Comparison of ENCODE assay signal across 8 mouse cellular contexts in genomic region chr15:89373027-89373761, GRCm38 (mm10). TPM values are rescaled to one million over a fixed set of nuclear protein-coding genes. Genes with fewer than 3 reads are reported as not detected.
DNase-seq lines count a peak whose midpoint lies in the region; ATAC-seq and TF ChIP-seq lines count a peak whose summit lies in the region.

No protein-coding gene starts in this region.

- H3K36me3 ChIP-seq in ES-E14 (ENCODE audit: control insufficient read depth, insufficient read depth, low read length, poor library complexity, severe bottlenecking), result peaks cover 45% of the 10 kb centered on the region
- H3K36me3 ChIP-seq in forebrain, embryonic 15.5 days, result peaks cover 44% of the 10 kb centered on the region
- H3K36me3 ChIP-seq in liver, postnatal 0 days (replicated peaks; ENCODE audit: insufficient read depth, low read length), result peaks cover 41% of the 10 kb centered on the region
- peaks cover 46% of the 10 kb centered on the region for H3K36me3 ChIP-seq in neural tube, embryonic 13.5 days
- H3K36me3 ChIP-seq in testis, adult 2 months (ENCODE audit: control insufficient read depth, insufficient read depth, low read length), result no peaks in the 10 kb centered on the region

- peak overlapping the region; percentile 86 for H3K9ac ChIP-seq in ES-E14 (ENCODE audit: insufficient read depth, low read depth, low read length, poor library complexity, severe bottlenecking)
- H3K9ac ChIP-seq in forebrain, embryonic 15.5 days (replicated peaks), result peak overlapping the region; percentile 76
- H3K9ac ChIP-seq in liver, postnatal 0 days (replicated peaks), result peak overlapping the region; percentile 76
- peak overlapping the region; percentile 80 for H3K9ac ChIP-seq in neural tube, embryonic 13.5 days

- TF ChIP-seq CTCF in liver, postnatal 0 days (IDR thresholded peaks at IDR 0.05; ENCODE audit: low read depth), result peak; percentile 87
- TF ChIP-seq CTCF in testis, adult 2 months (IDR thresholded peaks at IDR 0.05; ENCODE audit: control insufficient read depth, insufficient read depth, insufficient replicate concordance, low read depth, low read length), result peak; percentile 66; the same call in 1 of the 2 replicates

- TF ChIP-seq POLR2A in testis, adult 2 months (IDR thresholded peaks at IDR 0.05; ENCODE audit: control insufficient read depth, low read depth, low read length), result no peak

- peaks cover 25% of the 10 kb centered on the region for H3K27me3 ChIP-seq in forebrain, embryonic 15.5 days
- peaks cover 16% of the 10 kb centered on the region for H3K27me3 ChIP-seq in liver, postnatal 0 days (ENCODE audit: insufficient read depth, low read length)
- peaks cover 32% of the 10 kb centered on the region for H3K27me3 ChIP-seq in neural tube, embryonic 13.5 days
- H3K27me3 ChIP-seq in testis, adult 2 months (ENCODE audit: control insufficient read depth, insufficient read depth, low read length), result no peaks in the 10 kb centered on the region

- peak; percentile 78 for DNase-seq in ES-E14 (ENCODE audit: low read depth, low spot score)
- peak; percentile 80 for DNase-seq in cerebellum, adult 11 months
- peak; percentile 86 to 87 for DNase-seq in heart, postnatal 14 days
- DNase-seq in layer of hippocampus, adult 11-12 months (ENCODE audit: low spot score), result peak; percentile 89
- peak; percentile 91 for DNase-seq in liver, postnatal 0 days

- intact Hi-C loops in heart, postnatal 14 days (cut with DNase I), result loop anchor here (2.0 to 5.0 kb wide), 3 partner anchors 16 to 214 kb away; partner anchors contain the start of gene Sbf1

- in situ Hi-C loops in ES-E14 (cut with MboI; ENCODE audit: low sequenced_read_pairs in 2 of 2, unreplicated experiment in 2 of 2), result no loop called here

- no peak for TF ChIP-seq EP300 in liver, postnatal 0 days (IDR thresholded peaks at IDR 0.05; ENCODE audit: low read depth)

- peak; percentile 88 for ATAC-seq in forebrain, embryonic 15.5 days (replicated peaks)
- ATAC-seq in liver, postnatal 0 days, result peak; percentile 80
- ATAC-seq in neural tube, embryonic 13.5 days (ENCODE audit: low read depth), result peak; percentile 87

- peak overlapping the region; percentile 83 for H3K27ac ChIP-seq in ES-E14 (ENCODE audit: insufficient read depth, low read depth, low read length, poor library complexity, severe bottlenecking)
- peak overlapping the region; percentile 93 for H3K27ac ChIP-seq in forebrain, embryonic 15.5 days (replicated peaks)
- peak overlapping the region; percentile 97 for H3K27ac ChIP-seq in liver, postnatal 0 days (ENCODE audit: low read depth)
- H3K27ac ChIP-seq in neural tube, embryonic 13.5 days (replicated peaks), result peak overlapping the region; percentile 94
- H3K27ac ChIP-seq in testis, adult 2 months (ENCODE audit: control insufficient read depth, insufficient read depth, low read depth, low read length), result peak overlapping the region; percentile 91

- peak overlapping the region; percentile 65 for H3K4me2 ChIP-seq in forebrain, embryonic 15.5 days (replicated peaks)
- H3K4me2 ChIP-seq in liver, postnatal 0 days (ENCODE audit: low read depth, low read length), result peak overlapping the region; percentile 94
- H3K4me2 ChIP-seq in neural tube, embryonic 13.5 days, result peak overlapping the region; percentile 73

- 2% methylated on average over 35 of the region's 35 CpGs for WGBS in forebrain, embryonic 15.5 days
- WGBS in liver, postnatal 0 days (ENCODE audit: insufficient replicate concordance), result 1% methylated on average over 35 of the region's 35 CpGs
- WGBS in neural tube, embryonic 13.5 days, result 1% methylated on average over 35 of the region's 35 CpGs

- H3K4me3 ChIP-seq in ES-E14 (ENCODE audit: insufficient read depth in 1 of 2, low read depth in 1 of 2, low read length in 2 of 2, poor library complexity in 1 of 2, severe bottlenecking in 1 of 2), result peak overlapping the region; percentile 71 to 77
- peak overlapping the region; percentile 59 for H3K4me3 ChIP-seq in forebrain, embryonic 15.5 days
- peak overlapping the region; percentile 84 for H3K4me3 ChIP-seq in liver, postnatal 0 days (ENCODE audit: low read depth, low read length)
- peak overlapping the region; percentile 62 for H3K4me3 ChIP-seq in neural tube, embryonic 13.5 days
- H3K4me3 ChIP-seq in testis, adult 2 months (ENCODE audit: control insufficient read depth, low read depth, low read length), result peak overlapping the region; percentile 91

- H3K9me3 ChIP-seq in ES-E14 (ENCODE audit: control insufficient read depth, insufficient read depth, low read depth, low read length), result no peaks in the 10 kb centered on the region
- H3K9me3 ChIP-seq in forebrain, embryonic 15.5 days, result no peaks in the 10 kb centered on the region
- no peaks in the 10 kb centered on the region for H3K9me3 ChIP-seq in liver, postnatal 0 days (ENCODE audit: low read length)
- H3K9me3 ChIP-seq in neural tube, embryonic 13.5 days, result no peaks in the 10 kb centered on the region

- peaks cover 2 to 24% of the 10 kb centered on the region in 2 experiments; a peak in 3 of 4 replicates for H3K4me1 ChIP-seq in ES-E14 (ENCODE audit: control insufficient read depth in 2 of 2, insufficient read depth in 2 of 2, low read length in 2 of 2, poor library complexity in 1 of 2)
- peaks cover 16% of the 10 kb centered on the region for H3K4me1 ChIP-seq in forebrain, embryonic 15.5 days
- peaks cover 19% of the 10 kb centered on the region for H3K4me1 ChIP-seq in liver, postnatal 0 days (ENCODE audit: insufficient read depth)
- H3K4me1 ChIP-seq in neural tube, embryonic 13.5 days (replicated peaks), result peaks cover 26% of the 10 kb centered on the region
- peaks cover 23% of the 10 kb centered on the region for H3K4me1 ChIP-seq in testis, adult 2 months (ENCODE audit: control insufficient read depth, insufficient read depth, low read length)

TF ChIP-seq in ES-E14, 5 proteins besides CTCF, POLR2A, EP300 and RAD21:
- TF ChIP-seq CHD2 (IDR thresholded peaks at IDR 0.05; ENCODE audit: low read depth, low read length) (no peak), HCFC1 (IDR thresholded peaks at IDR 0.05; ENCODE audit: borderline replicate concordance, insufficient read depth, low read length) (peak; percentile 33; the same call in 1 of the 2 replicates)

RNA-seq across cellular contexts. Expression of gene Sco2, which starts 0.5 kb away (rescaled TPM):
- total RNA-seq in ES-E14 (2012; rRNA removed), result 46.4 and 50.8 TPM in 2 replicates
- 9.0 and 10.2 TPM in 2 replicates for polyA plus RNA-seq in forebrain, embryonic 15.5 days (2015; fragmentation: Nextera tagmentation; extraction: Ambion mirVana)
- total RNA-seq in heart, postnatal 14 days (2021), result 10 to 100 TPM; 19.7 to 21.4 TPM
- polyA plus RNA-seq in liver, postnatal 0 days (2015; fragmentation: Nextera tagmentation; extraction: Ambion mirVana), result 9.1 and 10.1 TPM in 2 replicates
- 10.9 and 11.3 TPM in 2 replicates for polyA plus RNA-seq in neural tube, embryonic 13.5 days (2015; fragmentation: Nextera tagmentation; extraction: Ambion mirVana)
- polyA plus RNA-seq in testis, adult 2 months (2012; rRNA removed), result 31.1 and 34.1 TPM in 2 replicates

RNA-seq across cellular contexts. Expression of gene Tymp, which starts 3.6 kb away (rescaled TPM):
- total RNA-seq in ES-E14 (2012; rRNA removed), result 0.94 and 1.1 TPM in 2 replicates
- polyA plus RNA-seq in forebrain, embryonic 15.5 days (2015; fragmentation: Nextera tagmentation; extraction: Ambion mirVana), result 1.8 and 2.4 TPM in 2 replicates
- total RNA-seq in heart, postnatal 14 days (2021), result under 1 TPM; 0.20 to 0.74 TPM
- polyA plus RNA-seq in liver, postnatal 0 days (2015; fragmentation: Nextera tagmentation; extraction: Ambion mirVana), result 5.8 and 7.7 TPM in 2 replicates
- polyA plus RNA-seq in neural tube, embryonic 13.5 days (2015; fragmentation: Nextera tagmentation; extraction: Ambion mirVana), result 2.0 and 2.2 TPM in 2 replicates
- polyA plus RNA-seq in testis, adult 2 months (2012; rRNA removed), result 0.74 and 1.6 TPM in 2 replicates

RNA-seq across cellular contexts. Expression of gene Odf3b, which starts 5.9 kb away (rescaled TPM):
- total RNA-seq in ES-E14 (2012; rRNA removed), result 0.37 TPM in 1 of 2 replicates, not detected in the other
- 1.8 and 4.0 TPM in 2 replicates for polyA plus RNA-seq in forebrain, embryonic 15.5 days (2015; fragmentation: Nextera tagmentation; extraction: Ambion mirVana)
- 1 to 10 TPM in 1 of 2 experiments, under 1 TPM in 1; 0.76 to 1.6 TPM for total RNA-seq in heart, postnatal 14 days (2021)
- 1.8 and 2.0 TPM in 2 replicates for polyA plus RNA-seq in liver, postnatal 0 days (2015; fragmentation: Nextera tagmentation; extraction: Ambion mirVana)
- 0.27 and 1.9 TPM in 2 replicates for polyA plus RNA-seq in neural tube, embryonic 13.5 days (2015; fragmentation: Nextera tagmentation; extraction: Ambion mirVana)
- 78.4 and 86.4 TPM in 2 replicates for polyA plus RNA-seq in testis, adult 2 months (2012; rRNA removed)

RNA-seq across cellular contexts. Expression of gene Klhdc7b, which starts 11.5 kb away (rescaled TPM):
- total RNA-seq in ES-E14 (2012; rRNA removed), result 0.11 and 0.13 TPM in 2 replicates
- polyA plus RNA-seq in forebrain, embryonic 15.5 days (2015; fragmentation: Nextera tagmentation; extraction: Ambion mirVana), result not detected in 2 replicates
- total RNA-seq in heart, postnatal 14 days (2021), result not detected
- not detected in 2 replicates for polyA plus RNA-seq in liver, postnatal 0 days (2015; fragmentation: Nextera tagmentation; extraction: Ambion mirVana)
- not detected in 2 replicates for polyA plus RNA-seq in neural tube, embryonic 13.5 days (2015; fragmentation: Nextera tagmentation; extraction: Ambion mirVana)
- 0.19 and 0.31 TPM in 2 replicates for polyA plus RNA-seq in testis, adult 2 months (2012; rRNA removed)

RNA-seq across cellular contexts. Expression of gene Ncaph2, which starts 17.7 kb away (rescaled TPM):
- total RNA-seq in ES-E14 (2012; rRNA removed), result 205 and 274 TPM in 2 replicates
- polyA plus RNA-seq in forebrain, embryonic 15.5 days (2015; fragmentation: Nextera tagmentation; extraction: Ambion mirVana), result 127 and 149 TPM in 2 replicates
- 10 to 100 TPM; 56.0 to 64.7 TPM for total RNA-seq in heart, postnatal 14 days (2021)
- 59.4 and 59.8 TPM in 2 replicates for polyA plus RNA-seq in liver, postnatal 0 days (2015; fragmentation: Nextera tagmentation; extraction: Ambion mirVana)
- 101 and 117 TPM in 2 replicates for polyA plus RNA-seq in neural tube, embryonic 13.5 days (2015; fragmentation: Nextera tagmentation; extraction: Ambion mirVana)
- 41.5 and 44.7 TPM in 2 replicates for polyA plus RNA-seq in testis, adult 2 months (2012; rRNA removed)

Comparison
In these comparisons a context has a peak if more than half of its experiments do, and no peak if none do; other contexts are left out.
1. Peak in every context shown above with its lines: DNase-seq, ATAC-seq, H3K4me3 ChIP-seq and H3K27ac ChIP-seq.
2. RNA of gene Odf3b, which starts 5.9 kb away (polyA plus RNA-seq): 78.4 to 86.4 TPM in testis, adult 2 months; 1.8 to 4.0 TPM in forebrain, embryonic 15.5 days, 1.8 to 2.0 TPM in liver, postnatal 0 days and 0.27 to 1.9 TPM in neural tube, embryonic 13.5 days; every median in the first group is over 10 times any median in the second.